Mouse (Mus musculus) heart, adult 11 months (tissue): ENCODE data around the gene Pipox.

Experiments used
- DNase-seq: peaks from one replicate; pipeline ENCODE4 v3.0.0; 2022

Pipox gene

DNA sequence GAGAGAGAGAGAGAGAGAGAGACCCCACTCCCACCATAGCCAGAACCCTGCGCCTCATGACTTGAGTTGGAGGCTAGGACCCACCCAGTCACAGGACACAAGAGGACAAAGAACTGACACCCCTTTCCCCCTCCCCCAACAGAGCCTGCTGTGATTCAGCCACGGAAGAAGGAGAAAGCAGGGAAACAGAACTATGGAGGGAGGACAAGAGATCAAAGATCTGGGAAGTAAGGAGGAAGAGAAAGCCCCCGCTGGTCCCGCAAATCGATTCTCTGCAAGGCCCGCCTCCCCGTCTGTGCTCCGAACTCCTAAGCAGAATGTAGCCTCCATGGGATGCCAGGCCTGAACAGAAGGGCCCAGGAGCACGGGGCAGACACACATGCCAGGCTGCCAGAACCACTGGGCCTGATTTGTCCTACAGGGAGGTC is 12.9 kb upstream of the Pipox start:
- no peak for DNase-seq

- no peak for DNase-seq
Measured at GRCm38 (mm10) chr11:77906097-77906687, 12.3 kb upstream of the Pipox start.

DNA sequence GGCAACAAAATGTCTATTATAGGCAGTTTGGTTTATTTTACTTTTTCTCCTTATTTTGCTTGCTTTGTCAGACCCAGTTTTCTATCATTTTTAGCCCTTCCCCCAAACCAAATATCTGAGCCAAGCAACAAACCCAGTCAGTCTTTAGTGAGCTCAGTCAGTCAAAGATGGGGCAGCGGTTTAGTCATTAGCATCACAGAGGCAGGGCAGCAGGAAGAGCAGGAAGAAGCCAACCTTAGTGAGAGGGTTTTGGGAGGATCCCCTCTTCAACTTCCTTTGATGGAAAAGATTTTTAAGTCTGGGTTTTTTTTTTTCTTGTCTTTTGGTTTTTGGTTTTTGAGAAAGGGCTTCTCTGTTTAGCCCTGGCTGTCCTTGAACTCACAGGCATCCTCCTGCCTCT is 10.8 kb upstream of the Pipox start:
- no peak for DNase-seq

GRCm38 (mm10) chr11:77903761-77904160 is 9.9 kb upstream of the Pipox start:
- no peak for DNase-seq

- DNase-seq, result no peak
Measured at GRCm38 (mm10) chr11:77901775-77902355, 8.0 kb upstream of the Pipox start.

DNA sequence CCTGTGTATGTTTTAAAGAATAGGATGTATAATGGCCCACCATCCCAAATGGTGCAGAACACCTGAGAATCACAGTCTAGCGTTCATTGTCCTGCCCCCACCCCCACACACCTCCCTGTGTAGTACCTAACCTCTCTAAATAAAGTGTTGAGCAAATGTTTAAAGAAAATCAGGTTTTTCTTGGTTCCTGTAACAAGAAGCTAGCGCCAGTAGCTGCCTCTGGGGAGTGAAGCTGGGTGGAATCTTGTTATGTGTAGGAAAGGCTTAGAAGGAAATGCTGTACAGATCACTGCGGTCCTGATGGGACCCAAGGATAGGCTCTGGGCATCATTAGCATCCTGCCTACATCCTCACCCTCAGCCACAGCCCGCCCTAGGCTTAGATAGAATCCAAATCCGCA is 7.5 kb upstream of the Pipox start:
- no peak for DNase-seq

- DNase-seq, result no peak
Measured at GRCm38 (mm10) chr11:77900696-77901095, 6.8 kb upstream of the Pipox start.

GRCm38 (mm10) chr11:77900187-77900586 is 6.3 kb upstream of the Pipox start:
- no peak for DNase-seq

GRCm38 (mm10) chr11:77896820-77897805 is 3.2 kb upstream of the Pipox start:
- no peak for DNase-seq

- no peak for DNase-seq
Measured at GRCm38 (mm10) chr11:77896480-77896819, 2.6 kb upstream of the Pipox start.

GRCm38 (mm10) chr11:77896011-77896410 is 2.1 kb upstream of the Pipox start:
- no peak for DNase-seq

DNA sequence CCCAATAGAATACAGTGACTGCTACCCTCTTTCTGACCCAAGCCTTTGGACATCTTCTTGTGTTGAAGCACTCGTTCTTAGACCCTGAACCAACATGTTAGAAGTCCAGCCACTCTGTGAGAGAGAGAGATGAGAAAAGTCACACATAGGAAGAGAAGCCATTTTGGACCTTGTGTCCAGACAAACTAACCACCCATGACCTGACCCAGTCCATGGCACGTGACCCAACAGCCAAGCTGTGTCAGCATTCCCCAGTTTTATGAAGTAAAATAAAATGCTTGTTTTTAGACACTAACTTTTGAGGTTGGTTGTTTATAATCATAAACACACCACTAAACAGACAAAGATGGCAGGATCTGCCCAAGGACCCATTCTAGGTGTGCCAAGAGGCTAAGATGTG is 1.1 kb upstream of the Pipox start:
- no peak for DNase-seq

- no peak for DNase-seq
Measured at GRCm38 (mm10) chr11:77893283-77893682, 613 bp downstream of the Pipox start.

GRCm38 (mm10) chr11:77892883-77893282 is 1.0 kb downstream of the Pipox start:
- no peak for DNase-seq

DNA sequence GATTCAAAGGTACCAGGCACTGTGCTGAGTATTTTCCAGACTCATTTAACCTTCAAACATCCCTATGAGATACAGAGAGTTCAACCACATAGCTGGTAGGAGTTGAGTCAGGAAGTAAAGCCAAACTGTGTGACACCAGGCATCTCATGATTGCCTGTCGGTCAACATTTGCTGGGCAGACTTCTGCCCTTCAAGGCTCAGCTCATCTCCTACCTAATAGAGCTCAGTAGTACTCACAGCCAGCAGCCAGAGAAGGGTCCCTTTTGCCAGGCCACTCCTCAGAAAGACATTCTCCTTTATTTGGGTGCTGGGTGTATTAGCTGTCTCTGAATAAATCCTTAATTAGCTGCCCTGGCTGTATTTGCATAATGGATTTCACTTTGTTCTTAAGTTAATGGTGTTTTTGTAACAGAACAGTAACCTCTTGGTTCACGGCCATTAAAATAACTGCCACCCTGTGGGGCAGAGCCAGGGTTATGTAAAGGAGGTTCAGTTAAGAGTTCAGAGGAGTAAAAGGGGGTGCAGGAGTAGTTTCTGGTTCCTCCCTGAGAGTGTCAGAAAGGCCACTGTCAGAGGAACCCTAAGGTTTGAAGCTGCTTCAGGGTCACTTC is 3.1 kb downstream of the Pipox start:
- DNase-seq, result no peak

- no peak for DNase-seq
Measured at GRCm38 (mm10) chr11:77889484-77889883, 4.4 kb downstream of the Pipox start.

- DNase-seq, result no peak
Measured at GRCm38 (mm10) chr11:77888846-77889245, 5.0 kb downstream of the Pipox start.

DNA sequence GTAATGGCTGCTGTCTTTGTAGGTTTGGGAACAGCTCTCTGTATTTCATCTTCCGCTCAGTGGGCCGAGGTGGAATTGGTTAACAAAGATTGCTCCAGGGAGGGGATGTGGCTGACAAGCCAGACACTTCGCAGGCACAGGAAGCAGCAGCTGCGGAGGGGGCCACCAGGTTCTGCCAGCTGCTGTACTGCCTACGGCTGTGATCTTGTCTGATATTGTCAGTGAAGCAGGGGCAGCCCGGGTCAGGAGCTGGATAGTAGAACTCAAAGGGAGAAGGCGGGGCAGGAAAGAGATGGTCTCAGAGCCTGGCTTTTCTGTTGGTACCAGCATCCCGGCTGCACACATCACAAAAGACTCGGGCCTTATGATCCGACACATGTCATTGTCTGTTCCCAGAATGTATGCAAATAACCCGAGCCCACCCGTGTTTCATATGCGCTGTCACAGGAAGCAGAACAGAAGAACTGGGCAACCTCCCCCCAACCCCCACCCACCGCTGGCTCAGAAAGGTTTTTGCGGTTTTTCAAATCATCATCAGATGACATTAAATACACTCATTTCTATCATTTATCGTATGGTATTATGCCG is 6.4 kb downstream of the Pipox start:
- DNase-seq, result no peak

- DNase-seq, result no peak
Measured at GRCm38 (mm10) chr11:77885246-77885575, 8.7 kb downstream of the Pipox start.

DNA sequence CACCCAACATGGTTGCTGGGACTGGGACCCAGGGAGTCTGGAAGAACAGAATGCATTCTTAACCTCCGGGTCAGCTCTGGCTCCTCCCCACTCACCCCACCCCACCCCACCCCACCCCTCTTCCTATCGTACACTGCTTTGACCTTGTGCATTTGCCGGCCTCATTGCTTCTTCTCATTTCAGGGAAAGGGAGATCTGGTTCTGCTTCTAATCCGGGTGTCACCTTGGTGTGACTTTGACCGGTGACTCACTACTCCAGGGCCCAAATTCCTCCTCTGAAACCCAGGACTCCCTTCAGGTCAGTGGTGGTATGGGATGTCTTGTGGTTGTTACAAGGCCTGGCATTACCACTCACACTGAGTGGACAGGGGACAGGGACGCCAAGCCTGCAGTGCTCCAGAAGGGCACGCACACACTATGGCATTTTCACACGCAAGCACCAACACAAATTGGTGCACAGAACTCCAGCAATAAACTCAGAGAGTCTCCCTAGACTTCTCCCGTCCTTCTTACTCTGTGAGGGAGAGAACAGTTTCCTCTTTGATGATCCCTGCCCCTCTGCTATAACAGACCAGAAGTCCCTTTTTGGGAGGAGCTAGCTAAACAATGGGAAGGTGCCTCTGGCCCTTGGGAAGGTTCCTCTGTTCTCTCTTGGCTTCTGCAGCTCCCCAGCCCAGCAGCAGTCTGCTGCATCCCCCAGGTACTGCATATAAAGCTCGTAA is 9.2 kb downstream of the Pipox start:
- peak; percentile 77 for DNase-seq

GRCm38 (mm10) chr11:77876760-77877148 is 17.1 kb downstream of the Pipox start:
- DNase-seq, result peak; percentile 87
